Mouse (Mus musculus): ENCODE measurements around the gene Pex10.
A peak's percentile ranks its signal among the peaks of the same experiment; 100 is the strongest.
"Not testable (repeated sequence)": the region's sequence is repeated elsewhere in the genome, so short reads cannot be mapped to it uniquely, and the experiment has no call there.

Gene Pex10

GRCm38 (mm10) chr4:155065970-155066833, 614 bp upstream of the Pex10 start:
- DNase-seq, result peak; percentile 89 to 93

- DNase-seq, result peak in 1 of 2 experiments; percentile 47
Observed at GRCm38 (mm10) chr4:155068357-155068972, 1.6 kb downstream of the Pex10 start.

GRCm38 (mm10) chr4:155069191-155069590, 2.4 kb downstream of the Pex10 start:
- DNase-seq, result peak; percentile 25 to 64

GRCm38 (mm10) chr4:155070199-155070598, 3.4 kb downstream of the Pex10 start:
- DNase-seq, result peak in 1 of 2 experiments; percentile 42

- DNase-seq, result peak; percentile 77 to 91
Observed at GRCm38 (mm10) chr4:155070921-155071320, 4.1 kb downstream of the Pex10 start.

GRCm38 (mm10) chr4:155074418-155074817, 7.6 kb downstream of the Pex10 start:
- DNase-seq, result no peak

GRCm38 (mm10) chr4:155075137-155075536, 8.3 kb downstream of the Pex10 start:
- DNase-seq, result no peak

- DNase-seq, result peak in 1 of 2 experiments; percentile 49
Observed at GRCm38 (mm10) chr4:155075813-155076212, 9.0 kb downstream of the Pex10 start.

GRCm38 (mm10) chr4:155076677-155077076, 9.9 kb downstream of the Pex10 start:
- DNase-seq, result peak; percentile 31 to 49

- not testable (repeated sequence) for DNase-seq
Observed at GRCm38 (mm10) chr4:155078808-155079207, 12.0 kb downstream of the Pex10 start.

- peak; percentile 50 to 63 for DNase-seq
Observed at GRCm38 (mm10) chr4:155079666-155080065, 12.8 kb downstream of the Pex10 start.

- DNase-seq, result peak; percentile 40 to 60
Observed at GRCm38 (mm10) chr4:155083553-155083952, 16.7 kb downstream of the Pex10 start.

- DNase-seq, result peak in 1 of 2 experiments; percentile 49
Observed at GRCm38 (mm10) chr4:155084351-155084750, 17.5 kb downstream of the Pex10 start.

- no peak for DNase-seq
Observed at GRCm38 (mm10) chr4:155085206-155086107, 18.6 kb downstream of the Pex10 start.

GRCm38 (mm10) chr4:155086108-155087024, 19.6 kb downstream of the Pex10 start, which contains the start of the genes Rer1 and Morn1:
Rer1 (minus strand) TSS chr4:155086382.
Morn1 (plus strand) TSS chr4:155086577.
- peak; percentile 100 for DNase-seq

GRCm38 (mm10) chr4:155089241-155089640, 22.4 kb downstream of the Pex10 start:
- DNase-seq, result no peak

- no peak for DNase-seq
Observed at GRCm38 (mm10) chr4:155090147-155090546, 23.3 kb downstream of the Pex10 start.

- DNase-seq, result no peak
Observed at GRCm38 (mm10) chr4:155090688-155091449, 24.1 kb downstream of the Pex10 start.

GRCm38 (mm10) chr4:155092718-155093430, 26.1 kb downstream of the Pex10 start:
- no peak for DNase-seq
